Mouse (Mus musculus): Measurements from ENCODE around the gene Rad1. TPM values are rescaled to one million over a fixed set of nuclear protein-coding genes. Genes with fewer than 3 reads are reported as not detected.
A peak's percentile ranks its signal among the peaks of the same experiment; 100 is the strongest.
"Not testable (repeated sequence)": the region's sequence is repeated elsewhere in the genome, so short reads cannot be mapped to it uniquely, and the experiment has no call there.

The Rad1 gene
- polyA plus RNA-seq, 1 experiment = not detected

- TF ChIP-seq CTCF (IDR thresholded peaks at IDR 0.05; ENCODE audit: insufficient read depth, low read depth, low read length) = no peak
- TF ChIP-seq POLR2A (IDR thresholded peaks at IDR 0.05; ENCODE audit: insufficient read depth, low read depth, low read length) = no peak
- H3K4me1 ChIP-seq (ENCODE audit: control insufficient read depth, insufficient read depth, low read length) = no peaks in the 10 kb centered on the region
- WGBS = 86% methylated on average over 3 of the region's 3 CpGs
- H3K27ac ChIP-seq (ENCODE audit: insufficient read depth, low read depth, low read length) = no peak overlapping the region
- no peak overlapping the region for H3K4me3 ChIP-seq (ENCODE audit: insufficient read depth, low read depth, low read length)
Observed at GRCm38 (mm10) chr15:10468761-10469160, 17.1 kb upstream of the Rad1 start.

DNA sequence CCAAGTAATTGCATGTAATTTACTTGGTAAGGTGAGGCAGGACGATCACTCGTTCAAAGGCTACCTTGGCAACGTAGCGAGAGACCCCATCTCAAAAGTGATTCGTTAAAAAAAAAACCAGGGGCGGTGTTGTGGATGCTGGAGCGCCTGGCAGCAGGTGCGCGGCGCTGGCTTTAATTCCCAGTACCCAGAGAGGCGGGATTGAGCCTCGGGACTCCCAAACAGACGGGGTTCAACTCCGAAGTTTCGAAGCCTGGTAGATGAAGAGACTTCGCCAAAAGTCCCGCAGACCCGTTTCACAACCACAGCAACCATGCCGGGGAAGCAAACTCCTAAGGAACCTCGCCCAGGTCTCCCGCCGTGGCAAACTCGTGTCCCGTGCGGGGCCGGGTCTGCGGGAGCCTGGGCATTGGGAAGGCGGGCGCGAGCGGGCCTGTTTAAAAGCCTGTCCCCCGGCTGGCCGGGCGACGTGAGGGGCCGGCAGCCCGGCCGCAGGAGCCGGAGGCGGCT is 16.1 kb upstream of the Rad1 start:
- Histone ChIP-seq H3K27ac (ENCODE audit: insufficient read depth, low read depth, low read length) (no peak overlapping the region), H3K4me3 (ENCODE audit: insufficient read depth, low read depth, low read length) (peak overlapping the region; percentile 94), H3K4me1 (ENCODE audit: control insufficient read depth, insufficient read depth, low read length) (no peaks in the 10 kb centered on the region)
- WGBS = under 1% methylated on average over 40 of the region's 40 CpGs
- TF ChIP-seq CTCF (IDR thresholded peaks at IDR 0.05; ENCODE audit: insufficient read depth, low read depth, low read length) (no peak), POLR2A (IDR thresholded peaks at IDR 0.05; ENCODE audit: insufficient read depth, low read depth, low read length) (no peak)

DNA sequence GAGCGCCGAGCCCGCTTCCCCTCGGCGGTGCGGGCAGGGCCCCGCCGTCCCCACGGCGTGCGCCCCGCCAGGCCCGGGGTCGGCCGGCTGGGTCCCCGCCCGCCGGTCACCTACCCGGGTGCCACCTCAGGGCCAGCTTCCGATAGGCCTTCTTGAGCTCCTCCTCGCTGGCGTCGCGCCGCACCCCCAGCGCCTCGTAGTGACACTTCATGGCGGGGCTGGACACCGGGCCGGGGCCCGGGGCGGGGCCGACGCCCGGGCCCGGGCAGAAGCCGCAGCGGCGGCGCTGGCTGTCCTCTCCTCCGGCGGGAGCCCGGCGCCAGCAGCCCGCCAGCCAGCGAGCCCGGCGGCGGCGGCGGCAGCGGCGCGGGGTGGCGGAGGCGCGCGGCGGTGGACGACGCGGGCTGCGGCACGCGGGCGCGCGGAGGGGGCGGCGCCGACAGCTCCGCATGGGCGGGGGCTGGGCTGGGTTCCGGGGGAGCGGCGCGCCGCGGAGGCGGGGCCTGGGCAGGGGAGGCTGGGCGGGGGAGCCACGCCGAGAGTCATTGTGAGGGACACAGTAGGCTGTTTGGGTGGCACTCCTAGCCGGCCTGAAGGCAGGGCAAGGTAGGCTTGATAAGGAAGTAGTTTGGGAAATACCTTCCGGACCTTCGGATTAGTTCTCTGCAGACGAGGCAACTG is 15.5 kb upstream of the Rad1 start, which contains the start of gene Dnajc21:
Gene Dnajc21, minus strand, starts transcription at position 366 of the 681 bp plus-strand sequence.
- Histone ChIP-seq H3K27ac (ENCODE audit: insufficient read depth, low read depth, low read length) (no peak within 1 kb of the TSS), H3K4me3 (ENCODE audit: insufficient read depth, low read depth, low read length) (peak within 1 kb of the TSS; percentile 94), H3K4me1 (ENCODE audit: control insufficient read depth, insufficient read depth, low read length) (no peaks in the 10 kb centered on the region)
- TF ChIP-seq CTCF (IDR thresholded peaks at IDR 0.05; ENCODE audit: insufficient read depth, low read depth, low read length) (no peak), POLR2A (IDR thresholded peaks at IDR 0.05; ENCODE audit: insufficient read depth, low read depth, low read length) (peak; percentile 18; the same call in 1 of the 2 replicates)
- WGBS = 8% methylated on average over 87 of the region's 87 CpGs

GRCm38 (mm10) chr15:10470941-10471340 is 14.9 kb upstream of the Rad1 start:
- Histone ChIP-seq H3K4me3 (ENCODE audit: insufficient read depth, low read depth, low read length) (peak overlapping the region; percentile 94), H3K4me1 (ENCODE audit: control insufficient read depth, insufficient read depth, low read length) (no peaks in the 10 kb centered on the region), H3K27ac (ENCODE audit: insufficient read depth, low read depth, low read length) (no peak overlapping the region)
- TF ChIP-seq POLR2A (IDR thresholded peaks at IDR 0.05; ENCODE audit: insufficient read depth, low read depth, low read length) (no peak), CTCF (IDR thresholded peaks at IDR 0.05; ENCODE audit: insufficient read depth, low read depth, low read length) (no peak)
- 7% methylated on average over 3 of the region's 3 CpGs for WGBS

- Histone ChIP-seq H3K27ac (ENCODE audit: insufficient read depth, low read depth, low read length) (0 out of 2 replicates have a peak overlapping the region, but pooled peaks have one; percentile 24), H3K4me3 (ENCODE audit: insufficient read depth, low read depth, low read length) (peak overlapping the region; percentile 57), H3K4me1 (ENCODE audit: control insufficient read depth, insufficient read depth, low read length) (no peaks in the 10 kb centered on the region)
- TF ChIP-seq CTCF (IDR thresholded peaks at IDR 0.05; ENCODE audit: insufficient read depth, low read depth, low read length) (no peak), POLR2A (IDR thresholded peaks at IDR 0.05; ENCODE audit: insufficient read depth, low read depth, low read length) (no peak)
- under 1% methylated on average over 18 of the region's 18 CpGs for WGBS
Observed at GRCm38 (mm10) chr15:10486365-10486839, 584 bp downstream of the Rad1 start.

- TF ChIP-seq CTCF (IDR thresholded peaks at IDR 0.05; ENCODE audit: insufficient read depth, low read depth, low read length) = no peak
- no peak for TF ChIP-seq POLR2A (IDR thresholded peaks at IDR 0.05; ENCODE audit: insufficient read depth, low read depth, low read length)
- Histone ChIP-seq H3K27ac (ENCODE audit: insufficient read depth, low read depth, low read length) (no peak overlapping the region), H3K4me1 (ENCODE audit: control insufficient read depth, insufficient read depth, low read length) (no peaks in the 10 kb centered on the region), H3K4me3 (ENCODE audit: insufficient read depth, low read depth, low read length) (no peak overlapping the region)
- 54% methylated on average over 2 of the region's 2 CpGs for WGBS
Observed at GRCm38 (mm10) chr15:10487246-10487645, 1.4 kb downstream of the Rad1 start.

- H3K4me1 ChIP-seq (ENCODE audit: control insufficient read depth, insufficient read depth, low read length) = no peaks in the 10 kb centered on the region
- TF ChIP-seq POLR2A (IDR thresholded peaks at IDR 0.05; ENCODE audit: insufficient read depth, low read depth, low read length) (no peak), CTCF (IDR thresholded peaks at IDR 0.05; ENCODE audit: insufficient read depth, low read depth, low read length) (no peak)
- H3K27ac ChIP-seq (ENCODE audit: insufficient read depth, low read depth, low read length) = no peak overlapping the region
- 87% methylated on average over 5 of the region's 5 CpGs for WGBS
- H3K4me3 ChIP-seq (ENCODE audit: insufficient read depth, low read depth, low read length) = no peak overlapping the region
Observed at GRCm38 (mm10) chr15:10490101-10490500, 4.3 kb downstream of the Rad1 start.

DNA sequence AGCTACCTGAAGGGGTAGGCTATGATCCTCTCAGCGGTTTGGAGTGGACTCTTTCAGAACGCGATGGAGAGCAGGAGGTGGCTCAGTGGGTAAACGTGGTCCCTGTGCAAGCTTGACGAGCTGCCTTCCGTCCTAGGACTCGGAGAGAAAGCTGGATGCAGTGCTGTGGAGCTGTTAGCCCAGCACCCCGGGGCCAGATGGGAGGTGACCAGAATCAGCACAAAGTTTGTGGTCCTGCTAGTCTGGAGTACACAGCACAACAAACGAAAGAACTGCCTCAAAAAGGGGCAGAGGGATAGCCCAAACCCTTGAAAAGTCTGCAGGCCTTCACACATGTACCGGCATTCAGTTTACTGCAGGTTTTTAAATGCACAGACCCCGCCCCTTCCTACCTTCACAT is 10.1 kb downstream of the Rad1 start:
- Histone ChIP-seq H3K4me3 (ENCODE audit: insufficient read depth, low read depth, low read length) (no peak overlapping the region), H3K27ac (ENCODE audit: insufficient read depth, low read depth, low read length) (no peak overlapping the region), H3K4me1 (ENCODE audit: control insufficient read depth, insufficient read depth, low read length) (no peaks in the 10 kb centered on the region)
- TF ChIP-seq POLR2A (IDR thresholded peaks at IDR 0.05; ENCODE audit: insufficient read depth, low read depth, low read length) (no peak), CTCF (IDR thresholded peaks at IDR 0.05; ENCODE audit: insufficient read depth, low read depth, low read length) (no peak)
- 91% methylated on average over 11 of the region's 11 CpGs for WGBS

GRCm38 (mm10) chr15:10496696-10497095 is 10.9 kb downstream of the Rad1 start:
- H3K4me3 ChIP-seq (ENCODE audit: insufficient read depth, low read depth, low read length); H3K27ac ChIP-seq (ENCODE audit: insufficient read depth, low read depth, low read length); H3K4me1 ChIP-seq (ENCODE audit: control insufficient read depth, insufficient read depth, low read length): not testable (repeated sequence)
- 97% methylated on average over 1 of the region's 1 CpGs for WGBS

All from olfactory bulb, adult 2 months (tissue).